Mouse (Mus musculus) cerebellum, adult 18-20 months (tissue): ENCODE data around the gene Pip4k2b.
"Not testable (repeated sequence)": the region's sequence is repeated elsewhere in the genome, so short reads cannot be mapped to it uniquely, and the experiment has no call there.

Experiments
- DNase-seq, 2 experiments: peaks; one replicate each; pipeline ENCODE4 v3.0.0; 2021

The Pip4k2b gene

GRCm38 (mm10) chr11:97744063-97744717, at the start of gene Pip4k2b:
Gene Pip4k2b, minus strand, starts transcription at chr11:97744704.
- DNase-seq = peak in 1 of 2 experiments; percentile 66

GRCm38 (mm10) chr11:97793165-97793564, 48.7 kb upstream of the Pip4k2b start:
- DNase-seq = peak; percentile 59 to 67

GRCm38 (mm10) chr11:97790778-97791438, 46.4 kb upstream of the Pip4k2b start:
- DNase-seq = not testable (repeated sequence)

GRCm38 (mm10) chr11:97789727-97790126, 45.2 kb upstream of the Pip4k2b start:
- DNase-seq = no peak

- DNase-seq = no peak
Measured at GRCm38 (mm10) chr11:97787961-97788360, 43.5 kb upstream of the Pip4k2b start.

GRCm38 (mm10) chr11:97782564-97782895, 38.0 kb upstream of the Pip4k2b start:
- no peak for DNase-seq

- peak; percentile 99 to 100 for DNase-seq
Measured at GRCm38 (mm10) chr11:97781832-97782563, 37.5 kb upstream of the Pip4k2b start, which contains the start of gene Rpl23. Gene Rpl23, minus strand, starts transcription at chr11:97782437.

- no peak for DNase-seq
Measured at GRCm38 (mm10) chr11:97781478-97781831, 37.0 kb upstream of the Pip4k2b start.

- no peak for DNase-seq
Measured at GRCm38 (mm10) chr11:97779968-97780701, 35.6 kb upstream of the Pip4k2b start.

- no peak for DNase-seq
Measured at GRCm38 (mm10) chr11:97778918-97779317, 34.4 kb upstream of the Pip4k2b start.

GRCm38 (mm10) chr11:97777129-97777529, 32.6 kb upstream of the Pip4k2b start:
- DNase-seq = no peak

GRCm38 (mm10) chr11:97776497-97777128, 32.1 kb upstream of the Pip4k2b start:
- DNase-seq = no peak

- no peak for DNase-seq
Measured at GRCm38 (mm10) chr11:97775808-97776496, 31.4 kb upstream of the Pip4k2b start, which contains the start of gene 1700001P01Rik. Gene 1700001P01Rik, minus strand, starts transcription at chr11:97775918.

- no peak for DNase-seq
Measured at GRCm38 (mm10) chr11:97775186-97775585, 30.7 kb upstream of the Pip4k2b start.

GRCm38 (mm10) chr11:97771410-97771809, 26.9 kb upstream of the Pip4k2b start:
- DNase-seq = no peak

- no peak for DNase-seq
Measured at GRCm38 (mm10) chr11:97769704-97770103, 25.2 kb upstream of the Pip4k2b start.

- peak; percentile 95 for DNase-seq
Measured at GRCm38 (mm10) chr11:97766154-97766881, 21.8 kb upstream of the Pip4k2b start, which contains the start of gene Cwc25. Gene Cwc25, minus strand, starts transcription at chr11:97766556.

GRCm38 (mm10) chr11:97761638-97762037, 17.1 kb upstream of the Pip4k2b start:
- no peak for DNase-seq

GRCm38 (mm10) chr11:97758942-97759341, 14.4 kb upstream of the Pip4k2b start:
- no peak for DNase-seq

- no peak for DNase-seq
Measured at GRCm38 (mm10) chr11:97758125-97758524, 13.6 kb upstream of the Pip4k2b start.

GRCm38 (mm10) chr11:97753277-97753676, 8.8 kb upstream of the Pip4k2b start:
- DNase-seq = no peak
